Mouse (Mus musculus): ENCODE results near the gene Actr3b. TPM values are rescaled to one million over a fixed set of nuclear protein-coding genes. Genes with fewer than 3 reads are reported as not detected.

Actr3b gene
- polyA plus RNA-seq, 1 experiment = 55.1 TPM

DNA sequence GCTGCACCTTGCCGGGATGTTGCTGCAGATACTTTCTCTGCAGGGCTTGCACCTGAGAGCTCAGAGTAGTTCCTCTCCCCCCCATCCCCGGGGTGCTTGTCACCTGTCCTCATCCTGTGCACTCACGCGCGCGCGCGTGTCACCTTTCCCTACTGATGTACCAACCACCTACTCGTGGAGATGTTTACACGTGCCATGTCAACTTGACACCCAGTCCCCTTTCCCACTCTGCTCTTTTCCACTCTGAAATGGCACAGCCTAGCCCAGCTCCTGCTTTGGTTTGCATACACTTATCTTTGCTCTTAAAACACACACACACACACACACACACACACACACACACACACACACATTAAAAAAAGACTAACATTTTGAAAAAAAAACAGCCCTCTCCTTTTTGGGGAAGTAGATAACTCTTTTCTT, 624 bp downstream of the Actr3b start:
- peak; percentile 58 to 64 for DNase-seq
- peaks cover 6% of the 10 kb centered on the region for H3K4me1 ChIP-seq (ENCODE audit: control insufficient read depth, insufficient read depth, low read length)
- H3K27ac ChIP-seq (ENCODE audit: insufficient read depth, low read length) = peak overlapping the region; percentile 66; the same call in 1 of the 2 replicates
- H3K4me3 ChIP-seq (replicated peaks; ENCODE audit: insufficient read depth, low read depth, low read length) = peak overlapping the region; percentile 85
- no peaks in the 10 kb centered on the region for H3K27me3 ChIP-seq (ENCODE audit: control insufficient read depth, insufficient read depth, low read length)
- no peak for TF ChIP-seq CTCF (IDR thresholded peaks at IDR 0.05; ENCODE audit: borderline replicate concordance, insufficient read depth, low read depth, low read length)
- no peak for TF ChIP-seq POLR2A (IDR thresholded peaks at IDR 0.05; ENCODE audit: borderline replicate concordance, insufficient read depth, low read length)
- WGBS = 0% methylated on average over 10 of the region's 10 CpGs

DNA sequence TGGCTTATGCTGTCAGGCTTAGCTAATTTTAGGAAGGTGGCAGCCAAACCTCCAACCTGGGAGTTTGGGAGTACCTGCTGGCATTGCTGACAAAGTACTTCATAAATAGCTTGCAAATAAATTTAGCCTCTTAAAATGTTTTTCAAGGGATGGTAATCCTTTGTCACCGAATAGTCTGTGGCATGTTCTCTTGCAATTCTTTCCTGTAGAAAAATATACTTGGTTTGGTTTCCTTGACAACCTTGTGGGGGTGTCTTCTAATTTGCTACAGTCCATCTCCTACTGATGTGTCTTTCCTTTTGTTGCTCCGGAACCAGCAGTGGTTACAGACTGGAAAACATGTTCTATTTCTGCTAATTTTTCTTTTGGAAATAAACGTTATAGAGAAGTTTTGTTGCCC, 1.1 kb downstream of the Actr3b start:
- TF ChIP-seq CTCF (IDR thresholded peaks at IDR 0.05; ENCODE audit: borderline replicate concordance, insufficient read depth, low read depth, low read length) = no peak
- no peak for TF ChIP-seq POLR2A (IDR thresholded peaks at IDR 0.05; ENCODE audit: borderline replicate concordance, insufficient read depth, low read length)
- DNase-seq = peak in 1 of 2 experiments; percentile 15
- H3K27ac ChIP-seq (ENCODE audit: insufficient read depth, low read length) = no peak overlapping the region

GRCm38 (mm10) chr5:25761850-25762249, 2.1 kb downstream of the Actr3b start:
- Histone ChIP-seq H3K27me3 (ENCODE audit: control insufficient read depth, insufficient read depth, low read length) (no peaks in the 10 kb centered on the region), H3K4me3 (replicated peaks; ENCODE audit: insufficient read depth, low read depth, low read length) (peak overlapping the region; percentile 19), H3K27ac (ENCODE audit: insufficient read depth, low read length) (no peak overlapping the region), H3K4me1 (ENCODE audit: control insufficient read depth, insufficient read depth, low read length) (peaks cover 6% of the 10 kb centered on the region)
- TF ChIP-seq CTCF (IDR thresholded peaks at IDR 0.05; ENCODE audit: borderline replicate concordance, insufficient read depth, low read depth, low read length) = no peak
- DNase-seq = no peak
- 53% methylated on average over 2 of the region's 2 CpGs for WGBS

More for the DNA sequence above, 1.1 kb downstream of the Actr3b start:
- Histone ChIP-seq H3K27me3 (ENCODE audit: control insufficient read depth, insufficient read depth, low read length) (no peaks in the 10 kb centered on the region), H3K4me1 (ENCODE audit: control insufficient read depth, insufficient read depth, low read length) (peaks cover 6% of the 10 kb centered on the region), H3K4me3 (replicated peaks; ENCODE audit: insufficient read depth, low read depth, low read length) (no peak overlapping the region)
- 29% methylated on average over 3 of the region's 3 CpGs for WGBS

DNA sequence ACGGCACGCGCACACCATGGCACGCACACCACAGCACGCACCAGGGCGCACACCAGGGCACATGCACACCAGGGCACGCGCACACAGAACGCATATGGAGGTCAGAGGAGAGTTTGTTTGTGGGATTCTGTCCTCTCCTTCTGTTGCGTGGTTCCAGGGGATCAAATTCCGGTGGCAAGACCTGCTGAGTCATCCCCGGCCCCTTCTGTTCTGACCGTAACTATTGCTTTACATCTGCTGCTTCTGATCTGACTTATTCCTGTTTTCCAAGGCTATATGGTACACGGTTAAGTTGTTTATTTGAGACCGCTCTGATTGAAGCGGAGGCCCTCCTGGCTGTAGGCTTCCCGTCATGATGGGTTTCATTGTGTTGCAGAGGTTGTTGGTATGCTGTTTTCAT, 9.2 kb downstream of the Actr3b start:
- H3K4me3 ChIP-seq (replicated peaks; ENCODE audit: insufficient read depth, low read depth, low read length) = peak overlapping the region; percentile 23

DNA sequence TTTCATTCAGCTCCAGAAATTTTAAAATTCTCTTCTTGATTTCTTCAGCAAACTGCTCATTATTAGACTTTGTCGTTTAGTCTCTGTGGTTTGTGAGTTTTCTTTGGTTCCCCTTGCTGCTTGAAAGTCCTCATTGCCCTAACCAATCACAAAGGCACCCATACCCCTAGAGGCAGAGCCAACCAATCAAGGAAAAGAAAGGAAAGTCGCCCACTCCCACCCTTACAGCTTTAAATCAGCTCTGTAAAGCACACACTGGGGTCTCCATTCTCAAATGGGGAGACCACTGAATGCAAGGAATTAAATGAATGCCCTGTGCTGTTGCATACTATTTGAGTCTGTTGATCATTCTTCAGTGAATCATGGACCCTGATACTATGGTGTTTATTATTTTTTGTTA, 9.6 kb downstream of the Actr3b start:
- no peak overlapping the region for H3K27ac ChIP-seq (ENCODE audit: insufficient read depth, low read length)
- no peaks in the 10 kb centered on the region for H3K27me3 ChIP-seq (ENCODE audit: control insufficient read depth, insufficient read depth, low read length)
- DNase-seq = no peak
- WGBS = 61% methylated on average over 2 of the region's 2 CpGs
- TF ChIP-seq POLR2A (IDR thresholded peaks at IDR 0.05; ENCODE audit: borderline replicate concordance, insufficient read depth, low read length) (no peak), CTCF (IDR thresholded peaks at IDR 0.05; ENCODE audit: borderline replicate concordance, insufficient read depth, low read depth, low read length) (no peak)
- no peak overlapping the region for H3K4me3 ChIP-seq (replicated peaks; ENCODE audit: insufficient read depth, low read depth, low read length)
- H3K4me1 ChIP-seq (ENCODE audit: control insufficient read depth, insufficient read depth, low read length) = peaks cover 12% of the 10 kb centered on the region; the same call in 1 of the 2 replicates

More for the DNA sequence above, 9.2 kb downstream of the Actr3b start:
- Histone ChIP-seq H3K27ac (ENCODE audit: insufficient read depth, low read length) (no peak overlapping the region), H3K4me1 (ENCODE audit: control insufficient read depth, insufficient read depth, low read length) (peaks cover 9% of the 10 kb centered on the region; the same call in 1 of the 2 replicates), H3K27me3 (ENCODE audit: control insufficient read depth, insufficient read depth, low read length) (no peaks in the 10 kb centered on the region)
- WGBS = 81% methylated on average over 17 of the region's 17 CpGs
- no peak for TF ChIP-seq CTCF (IDR thresholded peaks at IDR 0.05; ENCODE audit: borderline replicate concordance, insufficient read depth, low read depth, low read length)
- no peak for TF ChIP-seq POLR2A (IDR thresholded peaks at IDR 0.05; ENCODE audit: borderline replicate concordance, insufficient read depth, low read length)
- DNase-seq = no peak

DNA sequence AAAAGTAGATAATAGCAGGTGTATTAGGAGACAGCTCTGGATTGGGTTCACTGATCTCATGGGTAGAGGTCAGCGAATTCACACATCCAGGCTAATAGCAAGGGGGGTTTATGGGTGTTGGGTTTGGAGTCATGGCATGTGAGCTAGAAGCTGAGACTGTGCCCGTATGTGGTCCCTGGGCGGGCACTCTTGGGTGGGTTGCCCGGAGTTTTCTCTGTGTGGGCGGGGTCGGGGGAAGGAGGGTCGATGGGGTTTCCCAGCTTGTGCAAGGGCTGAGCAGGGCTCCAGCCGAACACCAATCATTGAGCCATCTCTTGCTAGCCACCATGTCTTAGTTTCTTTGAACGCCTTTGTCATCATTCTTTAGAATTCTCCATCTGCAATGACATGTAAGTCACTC, 12.7 kb downstream of the Actr3b start:
- H3K4me3 ChIP-seq (replicated peaks; ENCODE audit: insufficient read depth, low read depth, low read length) = no peak overlapping the region
- no peak for DNase-seq
- H3K27me3 ChIP-seq (ENCODE audit: control insufficient read depth, insufficient read depth, low read length) = no peaks in the 10 kb centered on the region
- H3K4me1 ChIP-seq (ENCODE audit: control insufficient read depth, insufficient read depth, low read length) = peaks cover 13% of the 10 kb centered on the region; the same call in 1 of the 2 replicates
- no peak overlapping the region for H3K27ac ChIP-seq (ENCODE audit: insufficient read depth, low read length)
- TF ChIP-seq POLR2A (IDR thresholded peaks at IDR 0.05; ENCODE audit: borderline replicate concordance, insufficient read depth, low read length) (no peak), CTCF (IDR thresholded peaks at IDR 0.05; ENCODE audit: borderline replicate concordance, insufficient read depth, low read depth, low read length) (no peak)
- 95% methylated on average over 9 of the region's 9 CpGs for WGBS

DNA sequence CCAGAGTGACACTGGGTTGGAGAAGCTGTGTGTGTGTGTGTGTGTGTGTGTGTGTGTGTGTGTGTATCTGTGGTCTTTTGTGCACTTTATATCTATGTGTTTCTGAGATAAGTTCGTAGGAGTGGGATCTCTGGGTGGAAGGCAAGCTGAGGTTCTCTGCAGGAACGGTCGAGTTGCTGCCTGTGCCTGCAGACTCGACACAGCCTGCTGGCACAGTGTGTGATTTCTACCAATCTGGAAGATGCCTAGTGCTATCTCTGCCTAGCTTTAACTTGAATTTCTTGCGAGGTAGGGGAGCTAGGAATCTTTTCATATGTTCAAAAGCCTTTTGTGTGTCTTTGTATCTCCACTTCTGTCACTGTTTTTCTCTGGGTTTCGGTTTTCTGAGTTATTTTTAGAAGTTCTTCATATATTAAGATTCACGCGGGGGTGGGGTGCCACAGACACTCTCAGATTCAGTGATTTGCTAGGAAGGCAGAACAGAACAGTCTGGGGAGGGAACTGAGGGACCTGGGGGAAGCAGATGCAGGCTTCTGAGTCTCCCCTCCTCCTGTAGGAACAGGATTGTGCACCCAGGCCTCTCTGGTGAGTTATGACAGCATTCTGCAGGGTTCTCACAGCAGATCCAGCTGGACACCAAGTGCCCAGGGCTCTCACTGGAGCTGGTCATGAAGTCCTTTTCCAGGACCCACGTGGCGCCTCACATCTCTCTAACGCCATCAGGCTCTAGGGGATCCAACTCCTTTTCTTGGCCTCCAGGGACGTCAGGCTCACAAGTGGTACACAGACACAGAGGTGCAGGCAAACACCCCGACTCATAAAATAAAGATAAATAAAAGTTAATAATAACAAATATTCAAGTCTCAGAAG, 14.4 kb downstream of the Actr3b start:
- no peaks in the 10 kb centered on the region for H3K27me3 ChIP-seq (ENCODE audit: control insufficient read depth, insufficient read depth, low read length)
- DNase-seq = peak in 1 of 2 experiments; percentile 25
- peak overlapping the region; percentile 20; the same call in 1 of the 2 replicates for H3K27ac ChIP-seq (ENCODE audit: insufficient read depth, low read length)
- peaks cover 11% of the 10 kb centered on the region; the same call in 1 of the 2 replicates for H3K4me1 ChIP-seq (ENCODE audit: control insufficient read depth, insufficient read depth, low read length)
- no peak for TF ChIP-seq CTCF (IDR thresholded peaks at IDR 0.05; ENCODE audit: borderline replicate concordance, insufficient read depth, low read depth, low read length)
- no peak for TF ChIP-seq POLR2A (IDR thresholded peaks at IDR 0.05; ENCODE audit: borderline replicate concordance, insufficient read depth, low read length)
- 42% methylated on average over 13 of the region's 13 CpGs for WGBS
- no peak overlapping the region for H3K4me3 ChIP-seq (replicated peaks; ENCODE audit: insufficient read depth, low read depth, low read length)

- no peaks in the 10 kb centered on the region for H3K4me1 ChIP-seq (ENCODE audit: control insufficient read depth, insufficient read depth, low read length)
- TF ChIP-seq POLR2A (IDR thresholded peaks at IDR 0.05; ENCODE audit: borderline replicate concordance, insufficient read depth, low read length) (no peak), CTCF (IDR thresholded peaks at IDR 0.05; ENCODE audit: borderline replicate concordance, insufficient read depth, low read depth, low read length) (no peak)
- no peak overlapping the region for H3K4me3 ChIP-seq (replicated peaks; ENCODE audit: insufficient read depth, low read depth, low read length)
- no peak for DNase-seq
- 71% methylated on average over 6 of the region's 6 CpGs for WGBS
- no peaks in the 10 kb centered on the region for H3K27me3 ChIP-seq (ENCODE audit: control insufficient read depth, insufficient read depth, low read length)
- no peak overlapping the region for H3K27ac ChIP-seq (ENCODE audit: insufficient read depth, low read length)
These were observed 31.8 kb downstream of the Actr3b start for GRCm38 (mm10) chr5:25791570-25791969.
